Mouse (Mus musculus): ENCODE measurements around the gene Dhx58. TPM values are rescaled to one million over a fixed set of nuclear protein-coding genes. Genes with fewer than 3 reads are reported as not detected.

Gene Dhx58
- polyA plus RNA-seq, 1 experiment from 2014 or later: 2.7 TPM

- ATAC-seq (ENCODE audit: low read depth): no peak
- H3K27ac ChIP-seq (ENCODE audit: low read depth, low read length): no peak overlapping the region
- H3K4me1 ChIP-seq (ENCODE audit: control insufficient read depth, insufficient read depth, low read length): peaks cover under 1% of the 10 kb centered on the region
- H3K4me2 ChIP-seq (ENCODE audit: low read depth, low read length): no peak overlapping the region
- H3K27me3 ChIP-seq (ENCODE audit: control insufficient read depth, insufficient read depth, low read length): no peaks in the 10 kb centered on the region
- WGBS: 86% methylated on average over 4 of the region's 4 CpGs
- H3K4me3 ChIP-seq (ENCODE audit: low read depth, low read length): no peak overlapping the region
- no peak overlapping the region for H3K9ac ChIP-seq (replicated peaks; ENCODE audit: low read depth, low read length)
- no peaks in the 10 kb centered on the region for H3K9me3 ChIP-seq (ENCODE audit: control insufficient read depth, low read length)
- H3K36me3 ChIP-seq (ENCODE audit: control insufficient read depth, insufficient read depth, low read length): peaks cover 36% of the 10 kb centered on the region
These were observed 14.8 kb upstream of the Dhx58 start for GRCm38 (mm10) chr11:100718866-100719265.

GRCm38 (mm10) chr11:100718462-100718861, 14.4 kb upstream of the Dhx58 start:
- Histone ChIP-seq H3K4me3 (ENCODE audit: low read depth, low read length) (no peak overlapping the region), H3K9me3 (ENCODE audit: control insufficient read depth, low read length) (no peaks in the 10 kb centered on the region), H3K9ac (replicated peaks; ENCODE audit: low read depth, low read length) (no peak overlapping the region), H3K4me2 (ENCODE audit: low read depth, low read length) (no peak overlapping the region), H3K36me3 (ENCODE audit: control insufficient read depth, insufficient read depth, low read length) (peaks cover 36% of the 10 kb centered on the region), H3K27me3 (ENCODE audit: control insufficient read depth, insufficient read depth, low read length) (no peaks in the 10 kb centered on the region), H3K4me1 (ENCODE audit: control insufficient read depth, insufficient read depth, low read length) (peaks cover 4% of the 10 kb centered on the region), H3K27ac (ENCODE audit: low read depth, low read length) (no peak overlapping the region)
- 95% methylated on average over 7 of the region's 7 CpGs for WGBS
- ATAC-seq (ENCODE audit: low read depth): no peak

- Histone ChIP-seq H3K4me2 (ENCODE audit: low read depth, low read length) (no peak overlapping the region), H3K4me1 (ENCODE audit: control insufficient read depth, insufficient read depth, low read length) (peaks cover 6% of the 10 kb centered on the region), H3K9ac (replicated peaks; ENCODE audit: low read depth, low read length) (no peak overlapping the region), H3K27me3 (ENCODE audit: control insufficient read depth, insufficient read depth, low read length) (no peaks in the 10 kb centered on the region), H3K9me3 (ENCODE audit: control insufficient read depth, low read length) (no peaks in the 10 kb centered on the region), H3K36me3 (ENCODE audit: control insufficient read depth, insufficient read depth, low read length) (peaks cover 36% of the 10 kb centered on the region), H3K27ac (ENCODE audit: low read depth, low read length) (no peak overlapping the region), H3K4me3 (ENCODE audit: low read depth, low read length) (no peak overlapping the region)
- ATAC-seq (ENCODE audit: low read depth): no peak
- WGBS: 87% methylated on average over 3 of the region's 3 CpGs
These were observed 12.6 kb upstream of the Dhx58 start for GRCm38 (mm10) chr11:100716649-100717048.

GRCm38 (mm10) chr11:100714948-100715347, 10.9 kb upstream of the Dhx58 start:
- ATAC-seq (ENCODE audit: low read depth): no peak
- Histone ChIP-seq H3K4me1 (ENCODE audit: control insufficient read depth, insufficient read depth, low read length) (peaks cover 14% of the 10 kb centered on the region), H3K27ac (ENCODE audit: low read depth, low read length) (no peak overlapping the region), H3K9me3 (ENCODE audit: control insufficient read depth, low read length) (no peaks in the 10 kb centered on the region), H3K36me3 (ENCODE audit: control insufficient read depth, insufficient read depth, low read length) (peaks cover 40% of the 10 kb centered on the region), H3K27me3 (ENCODE audit: control insufficient read depth, insufficient read depth, low read length) (no peaks in the 10 kb centered on the region), H3K4me3 (ENCODE audit: low read depth, low read length) (no peak overlapping the region), H3K4me2 (ENCODE audit: low read depth, low read length) (no peak overlapping the region), H3K9ac (replicated peaks; ENCODE audit: low read depth, low read length) (no peak overlapping the region)
- WGBS: 74% methylated on average over 6 of the region's 6 CpGs

- Histone ChIP-seq H3K9me3 (ENCODE audit: control insufficient read depth, low read length) (no peaks in the 10 kb centered on the region), H3K4me3 (ENCODE audit: low read depth, low read length) (no peak overlapping the region), H3K27ac (ENCODE audit: low read depth, low read length) (no peak overlapping the region), H3K27me3 (ENCODE audit: control insufficient read depth, insufficient read depth, low read length) (no peaks in the 10 kb centered on the region), H3K4me2 (ENCODE audit: low read depth, low read length) (no peak overlapping the region), H3K4me1 (ENCODE audit: control insufficient read depth, insufficient read depth, low read length) (peaks cover 14% of the 10 kb centered on the region), H3K9ac (replicated peaks; ENCODE audit: low read depth, low read length) (no peak overlapping the region), H3K36me3 (ENCODE audit: control insufficient read depth, insufficient read depth, low read length) (peaks cover 38% of the 10 kb centered on the region)
- WGBS: 50% methylated on average over 6 of the region's 6 CpGs
- 0 out of 2 replicates have a peak, but pooled peaks have one; percentile 12 for ATAC-seq (ENCODE audit: low read depth)
These were observed 10.5 kb upstream of the Dhx58 start for GRCm38 (mm10) chr11:100714534-100714915.

GRCm38 (mm10) chr11:100713735-100714533, 9.9 kb upstream of the Dhx58 start, which contains the start of gene Hspb9:
Gene Hspb9 (plus strand): TSS chr11:100713850.
- peak within 1 kb of the TSS; percentile 24; the same call in 1 of the 2 replicates for H3K4me2 ChIP-seq (ENCODE audit: low read depth, low read length)
- no peaks in the 10 kb centered on the region for H3K27me3 ChIP-seq (ENCODE audit: control insufficient read depth, insufficient read depth, low read length)
- H3K36me3 ChIP-seq (ENCODE audit: control insufficient read depth, insufficient read depth, low read length): peaks cover 43% of the 10 kb centered on the region
- H3K9me3 ChIP-seq (ENCODE audit: control insufficient read depth, low read length): no peaks in the 10 kb centered on the region
- WGBS: 6% methylated on average over 38 of the region's 38 CpGs
- H3K9ac ChIP-seq (replicated peaks; ENCODE audit: low read depth, low read length): no peak within 1 kb of the TSS
- H3K4me1 ChIP-seq (ENCODE audit: control insufficient read depth, insufficient read depth, low read length): peaks cover 14% of the 10 kb centered on the region
- no peak for ATAC-seq (ENCODE audit: low read depth)
- no peak within 1 kb of the TSS for H3K27ac ChIP-seq (ENCODE audit: low read depth, low read length)
- no peak within 1 kb of the TSS for H3K4me3 ChIP-seq (ENCODE audit: low read depth, low read length)

- Histone ChIP-seq H3K4me3 (ENCODE audit: low read depth, low read length) (no peak overlapping the region), H3K4me2 (ENCODE audit: low read depth, low read length) (no peak overlapping the region), H3K27me3 (ENCODE audit: control insufficient read depth, insufficient read depth, low read length) (no peaks in the 10 kb centered on the region), H3K36me3 (ENCODE audit: control insufficient read depth, insufficient read depth, low read length) (peaks cover 47% of the 10 kb centered on the region), H3K9ac (replicated peaks; ENCODE audit: low read depth, low read length) (no peak overlapping the region), H3K4me1 (ENCODE audit: control insufficient read depth, insufficient read depth, low read length) (peaks cover 14% of the 10 kb centered on the region), H3K9me3 (ENCODE audit: control insufficient read depth, low read length) (no peaks in the 10 kb centered on the region), H3K27ac (ENCODE audit: low read depth, low read length) (no peak overlapping the region)
- 71% methylated on average over 4 of the region's 4 CpGs for WGBS
- ATAC-seq (ENCODE audit: low read depth): no peak
These were observed 9.1 kb upstream of the Dhx58 start for GRCm38 (mm10) chr11:100713174-100713573.

GRCm38 (mm10) chr11:100711783-100712615, 7.9 kb upstream of the Dhx58 start, which contains the start of gene Kat2a:
Gene Kat2a (minus strand): TSS chr11:100712465.
- Histone ChIP-seq H3K27me3 (ENCODE audit: control insufficient read depth, insufficient read depth, low read length) (no peaks in the 10 kb centered on the region), H3K4me1 (ENCODE audit: control insufficient read depth, insufficient read depth, low read length) (peaks cover 14% of the 10 kb centered on the region), H3K4me2 (ENCODE audit: low read depth, low read length) (peak within 1 kb of the TSS; percentile 64), H3K9me3 (ENCODE audit: control insufficient read depth, low read length) (no peaks in the 10 kb centered on the region), H3K9ac (replicated peaks; ENCODE audit: low read depth, low read length) (peak within 1 kb of the TSS; percentile 81), H3K36me3 (ENCODE audit: control insufficient read depth, insufficient read depth, low read length) (peaks cover 39% of the 10 kb centered on the region), H3K4me3 (ENCODE audit: low read depth, low read length) (peak within 1 kb of the TSS; percentile 94), H3K27ac (ENCODE audit: low read depth, low read length) (peak within 1 kb of the TSS; percentile 60)
- ATAC-seq (ENCODE audit: low read depth): peak; percentile 94
- WGBS: 2% methylated on average over 48 of the region's 48 CpGs

- H3K9ac ChIP-seq (replicated peaks; ENCODE audit: low read depth, low read length): no peak overlapping the region; the same call in 1 of the 2 replicates
- peaks cover 29% of the 10 kb centered on the region for H3K36me3 ChIP-seq (ENCODE audit: control insufficient read depth, insufficient read depth, low read length)
- no peaks in the 10 kb centered on the region for H3K9me3 ChIP-seq (ENCODE audit: control insufficient read depth, low read length)
- peaks cover 14% of the 10 kb centered on the region for H3K4me1 ChIP-seq (ENCODE audit: control insufficient read depth, insufficient read depth, low read length)
- H3K27ac ChIP-seq (ENCODE audit: low read depth, low read length): no peak overlapping the region
- 90% methylated on average over 4 of the region's 4 CpGs for WGBS
- no peak for ATAC-seq (ENCODE audit: low read depth)
- H3K4me2 ChIP-seq (ENCODE audit: low read depth, low read length): peak overlapping the region; percentile 64
- 0 out of 2 replicates have a peak overlapping the region, but pooled peaks have one; percentile 94 for H3K4me3 ChIP-seq (ENCODE audit: low read depth, low read length)
- no peaks in the 10 kb centered on the region for H3K27me3 ChIP-seq (ENCODE audit: control insufficient read depth, insufficient read depth, low read length)
These were observed 6.9 kb upstream of the Dhx58 start for GRCm38 (mm10) chr11:100710977-100711376.

All from neural tube, embryonic 14.5 days (tissue).